In the genomic region with DNA sequence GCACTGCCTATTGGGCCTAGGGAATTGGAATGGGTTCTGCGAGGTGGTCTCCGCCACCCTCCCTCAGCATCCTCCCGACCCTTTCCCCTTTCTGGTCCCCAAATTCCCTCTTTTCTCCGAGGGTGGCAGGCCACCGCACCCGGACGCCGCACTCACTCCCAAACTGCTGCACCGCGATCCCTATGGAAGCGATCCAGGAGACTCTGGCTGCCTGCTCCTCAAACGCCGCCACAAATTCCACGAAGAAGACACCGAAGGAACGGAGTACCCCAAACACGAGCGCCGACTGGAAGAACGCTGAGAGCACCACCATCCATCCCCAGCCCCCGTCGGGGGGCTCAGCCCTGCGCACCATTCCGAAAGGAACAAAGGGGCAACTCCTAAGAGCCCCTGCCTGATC, we compare ENCODE assay signal across 8 mouse cellular contexts. TPM values are rescaled to one million over a fixed set of nuclear protein-coding genes. Genes with fewer than 3 reads are reported as not detected.
DNase-seq lines count a peak whose midpoint lies in the region; ATAC-seq and TF ChIP-seq lines count a peak whose summit lies in the region.

No protein-coding gene starts in this region.

- peaks cover 46% of the 10 kb centered on the region for H3K36me3 ChIP-seq in erythroblast, embryonic 14.5 days (ENCODE audit: control insufficient read depth)
- no peaks in the 10 kb centered on the region for H3K36me3 ChIP-seq in testis, adult 2 months (ENCODE audit: control insufficient read depth, insufficient read depth, low read length)
- no peaks in the 10 kb centered on the region for H3K36me3 ChIP-seq in intestine, embryonic 16.5 days (ENCODE audit: control insufficient read depth, insufficient read depth, low read length)
- H3K36me3 ChIP-seq in neural tube, embryonic 14.5 days (ENCODE audit: control insufficient read depth, insufficient read depth, low read length) = no peaks in the 10 kb centered on the region

- peaks cover 14% of the 10 kb centered on the region for H3K27me3 ChIP-seq in erythroblast, embryonic 14.5 days (ENCODE audit: control insufficient read depth)
- no peaks in the 10 kb centered on the region; the same call in none of the 2 replicates for H3K27me3 ChIP-seq in testis, adult 2 months (ENCODE audit: control insufficient read depth, insufficient read depth, low read length)
- H3K27me3 ChIP-seq in intestine, embryonic 16.5 days (replicated peaks; ENCODE audit: control insufficient read depth, insufficient read depth, low read length) = peaks cover 10% of the 10 kb centered on the region
- H3K27me3 ChIP-seq in neural tube, embryonic 14.5 days (ENCODE audit: control insufficient read depth, insufficient read depth, low read length) = peaks cover 18% of the 10 kb centered on the region

- no peak for TF ChIP-seq CTCF in testis, adult 2 months (IDR thresholded peaks at IDR 0.05; ENCODE audit: control insufficient read depth, insufficient read depth, insufficient replicate concordance, low read depth, low read length)

- no peak for ATAC-seq in erythroblast, adult 5-6 weeks (replicated peaks; ENCODE audit: low FRiP score, poor library complexity, severe bottlenecking)
- ATAC-seq in intestine, embryonic 16.5 days = no peak
- ATAC-seq in neural tube, embryonic 14.5 days (ENCODE audit: low read depth) = no peak

- peak overlapping the region; percentile 93 for H3K4me2 ChIP-seq in intestine, embryonic 16.5 days (ENCODE audit: low read depth, low read length)
- H3K4me2 ChIP-seq in neural tube, embryonic 14.5 days (ENCODE audit: low read depth, low read length) = peak overlapping the region; percentile 91

- H3K9me3 ChIP-seq in erythroblast, embryonic 14.5 days (ENCODE audit: control insufficient read depth, low read length) = no peaks in the 10 kb centered on the region
- H3K9me3 ChIP-seq in intestine, embryonic 16.5 days (ENCODE audit: control insufficient read depth, low read length) = no peaks in the 10 kb centered on the region
- no peaks in the 10 kb centered on the region for H3K9me3 ChIP-seq in neural tube, embryonic 14.5 days (ENCODE audit: control insufficient read depth, low read length)

- peak overlapping the region; percentile 84 for H3K27ac ChIP-seq in testis, adult 2 months (ENCODE audit: control insufficient read depth, insufficient read depth, low read depth, low read length)
- H3K27ac ChIP-seq in intestine, embryonic 16.5 days (ENCODE audit: low read length) = peak overlapping the region; percentile 94
- peak overlapping the region; percentile 88 for H3K27ac ChIP-seq in neural tube, embryonic 14.5 days (ENCODE audit: low read depth, low read length)

- peak overlapping the region; percentile 69 for H3K4me3 ChIP-seq in erythroblast, embryonic 14.5 days (replicated peaks)
- H3K4me3 ChIP-seq in testis, adult 2 months (ENCODE audit: control insufficient read depth, low read depth, low read length) = peak overlapping the region; percentile 82
- H3K4me3 ChIP-seq in intestine, embryonic 16.5 days (ENCODE audit: low read length) = peak overlapping the region; percentile 68
- peak overlapping the region; percentile 59 for H3K4me3 ChIP-seq in neural tube, embryonic 14.5 days (ENCODE audit: low read depth, low read length)

- peaks cover 75% of the 10 kb centered on the region for H3K4me1 ChIP-seq in erythroblast, embryonic 14.5 days (ENCODE audit: control insufficient read depth)
- H3K4me1 ChIP-seq in testis, adult 2 months (ENCODE audit: control insufficient read depth, insufficient read depth, low read length) = peaks cover 23% of the 10 kb centered on the region
- H3K4me1 ChIP-seq in intestine, embryonic 16.5 days (ENCODE audit: control insufficient read depth, insufficient read depth, low read length) = peaks cover 22% of the 10 kb centered on the region
- H3K4me1 ChIP-seq in neural tube, embryonic 14.5 days (ENCODE audit: control insufficient read depth, insufficient read depth, low read length) = peaks cover 23% of the 10 kb centered on the region

- no peak for TF ChIP-seq POLR2A in testis, adult 2 months (IDR thresholded peaks at IDR 0.05; ENCODE audit: control insufficient read depth, low read depth, low read length)

- WGBS in intestine, embryonic 16.5 days = 1% methylated on average over 24 of the region's 24 CpGs
- under 1% methylated on average over 24 of the region's 24 CpGs for WGBS in neural tube, embryonic 14.5 days

- peak overlapping the region; percentile 83 for H3K9ac ChIP-seq in intestine, embryonic 16.5 days (ENCODE audit: low read depth, low read length)
- H3K9ac ChIP-seq in neural tube, embryonic 14.5 days (replicated peaks; ENCODE audit: low read depth, low read length) = peak overlapping the region; percentile 76

- DNase-seq in testis, postnatal 10 days (ENCODE audit: low spot score) = no peak
- DNase-seq in adrenal gland, adult (ENCODE audit: inconsistent age in 2 of 2, low spot score in 1 of 2) = no peak
- no peak for DNase-seq in T-cell, adult 2 months (ENCODE audit: low spot score)

RNA-seq across cellular contexts. Expression of a gene that starts 0.5 kb away (rescaled TPM):
- polyA plus RNA-seq in erythroblast, embryonic 14.5 days (2012) = 1.5 and 2.3 TPM in 2 replicates
- 2.5 and 8.1 TPM in 2 replicates for total RNA-seq in erythroblast, adult 5-6 weeks (2015; ENCODE audit: low replicate concordance)
- 5.1 and 8.2 TPM in 2 replicates for total RNA-seq in erythroblast, adult 5-6 weeks (2017; ENCODE audit: low replicate concordance)
- 2.2 and 3.3 TPM in 2 replicates for polyA plus RNA-seq in testis, adult 2 months (2012; rRNA removed)
- 15.9 and 18.0 TPM in 2 replicates for polyA plus RNA-seq in intestine, embryonic 16.5 days (2015; fragmentation: Nextera tagmentation; extraction: Ambion mirVana)
- polyA plus RNA-seq in neural tube, embryonic 14.5 days (2014; fragmentation: Nextera tagmentation; extraction: Ambion mirVana) = 10.4 and 13.2 TPM in 2 replicates

RNA-seq across cellular contexts. Expression of a gene that starts 7.8 kb away (rescaled TPM):
- polyA plus RNA-seq in erythroblast, embryonic 14.5 days (2012) = not detected in 2 replicates
- not detected in 2 replicates for total RNA-seq in erythroblast, adult 5-6 weeks (2015; ENCODE audit: low replicate concordance)
- total RNA-seq in erythroblast, adult 5-6 weeks (2017; ENCODE audit: low replicate concordance) = not detected in 2 replicates
- polyA plus RNA-seq in testis, adult 2 months (2012; rRNA removed) = 2.3 and 3.0 TPM in 2 replicates
- polyA plus RNA-seq in intestine, embryonic 16.5 days (2015; fragmentation: Nextera tagmentation; extraction: Ambion mirVana) = 2.7 TPM in 2 replicates
- 3.0 and 4.0 TPM in 2 replicates for polyA plus RNA-seq in neural tube, embryonic 14.5 days (2014; fragmentation: Nextera tagmentation; extraction: Ambion mirVana)

RNA-seq across cellular contexts. Expression of a gene that starts 9.3 kb away (rescaled TPM):
- polyA plus RNA-seq in erythroblast, embryonic 14.5 days (2012) = 0.06 and 0.13 TPM in 2 replicates
- not detected in 2 replicates for total RNA-seq in erythroblast, adult 5-6 weeks (2015; ENCODE audit: low replicate concordance)
- total RNA-seq in erythroblast, adult 5-6 weeks (2017; ENCODE audit: low replicate concordance) = 0.56 and 0.68 TPM in 2 replicates
- polyA plus RNA-seq in testis, adult 2 months (2012; rRNA removed) = 1.9 and 2.3 TPM in 2 replicates
- 10.3 and 10.4 TPM in 2 replicates for polyA plus RNA-seq in intestine, embryonic 16.5 days (2015; fragmentation: Nextera tagmentation; extraction: Ambion mirVana)
- 1.8 and 5.7 TPM in 2 replicates for polyA plus RNA-seq in neural tube, embryonic 14.5 days (2014; fragmentation: Nextera tagmentation; extraction: Ambion mirVana)

RNA-seq across cellular contexts. Expression of a gene that starts 17.4 kb away (rescaled TPM):
- polyA plus RNA-seq in erythroblast, embryonic 14.5 days (2012) = 9.8 and 17.9 TPM in 2 replicates
- 16.5 and 20.3 TPM in 2 replicates for total RNA-seq in erythroblast, adult 5-6 weeks (2015; ENCODE audit: low replicate concordance)
- 3.8 and 7.8 TPM in 2 replicates for total RNA-seq in erythroblast, adult 5-6 weeks (2017; ENCODE audit: low replicate concordance)
- polyA plus RNA-seq in testis, adult 2 months (2012; rRNA removed) = 26.6 and 27.7 TPM in 2 replicates
- polyA plus RNA-seq in intestine, embryonic 16.5 days (2015; fragmentation: Nextera tagmentation; extraction: Ambion mirVana) = 118 and 129 TPM in 2 replicates
- polyA plus RNA-seq in neural tube, embryonic 14.5 days (2014; fragmentation: Nextera tagmentation; extraction: Ambion mirVana) = 160 and 161 TPM in 2 replicates

RNA-seq across cellular contexts. Expression of a gene that starts 19.3 kb away (rescaled TPM):
- polyA plus RNA-seq in erythroblast, embryonic 14.5 days (2012) = 4.0 and 6.0 TPM in 2 replicates
- total RNA-seq in erythroblast, adult 5-6 weeks (2015; ENCODE audit: low replicate concordance) = 2.3 TPM in 1 of 2 replicates, not detected in the other
- not detected in 2 replicates for total RNA-seq in erythroblast, adult 5-6 weeks (2017; ENCODE audit: low replicate concordance)
- polyA plus RNA-seq in testis, adult 2 months (2012; rRNA removed) = 3.4 and 3.7 TPM in 2 replicates
- polyA plus RNA-seq in intestine, embryonic 16.5 days (2015; fragmentation: Nextera tagmentation; extraction: Ambion mirVana) = 9.9 and 10.7 TPM in 2 replicates
- polyA plus RNA-seq in neural tube, embryonic 14.5 days (2014; fragmentation: Nextera tagmentation; extraction: Ambion mirVana) = 12.7 and 13.3 TPM in 2 replicates
